Mouse (Mus musculus) lung, embryonic 14.5 days (tissue): Measurements from ENCODE around the gene Minos1. TPM values are rescaled to one million over a fixed set of nuclear protein-coding genes. Genes with fewer than 3 reads are reported as not detected.

ENCODE experiments used
- ATAC-seq: fragments of 200-750 bp; cut with Nextera tagmentation; 2 replicates; pipeline ENCODE4 v1.8.0; 2017; ENCODE audit warnings: mild to moderate bottlenecking, moderate TSS enrichment, moderate library complexity; ENCODE audit not compliant: insufficient read depth
- DNase-seq: peaks from one replicate; pipeline ENCODE4 v3.0.0-alpha.2; 2015
- H3K27ac ChIP-seq: fragments of 300-500 bp; sonication (generic); 2 replicates; pipeline ENCODE4 v1.5.1; 2014; ENCODE audit warnings: low read depth, mild to moderate bottlenecking, moderate library complexity
- H3K27me3 ChIP-seq: fragments of 300-500 bp; sonication (generic); 2 replicates; pipeline ENCODE4 v1.6.1; 2014; ENCODE audit warnings: low read length, control low read depth; ENCODE audit not compliant: insufficient read depth
- H3K36me3 ChIP-seq: fragments of 300-500 bp; sonication (generic); 2 replicates; pipeline ENCODE4 v1.6.1; 2014; ENCODE audit warnings: control low read depth; ENCODE audit not compliant: insufficient read depth
- H3K4me1 ChIP-seq: fragments of 300-500 bp; sonication (generic); 2 replicates; pipeline ENCODE4 v1.6.1; 2014; ENCODE audit warnings: antibody characterized with exemption, control low read depth; ENCODE audit not compliant: insufficient read depth
- H3K4me2 ChIP-seq: fragments of 300-500 bp; sonication (generic); 2 replicates; pipeline ENCODE4 v1.6.1; 2014; ENCODE audit warnings: mild to moderate bottlenecking
- H3K4me3 ChIP-seq: fragments of 300-500 bp; sonication (generic); 2 replicates; pipeline ENCODE4 v1.5.1; 2014; ENCODE audit warnings: low read depth, low read length
- H3K9ac ChIP-seq: fragments of 300-500 bp; sonication (generic); 2 replicates; pipeline ENCODE4 v1.6.1; 2014
- H3K9me3 ChIP-seq: fragments of 300-500 bp; sonication (generic); 2 replicates; pipeline ENCODE4 v1.6.1; 2016; ENCODE audit warnings: low read depth, low read length, control low read depth
- CTCF ChIP-seq: IDR thresholded peaks from 2 replicates; pipeline ENCODE4 v1.5.1; 2016; ENCODE audit warnings: antibody characterized with exemption, low read depth
- WGBS: fragments of 180-500 bp; shearing (Covaris S2); extraction: QIAGEN DNeasy Blood & Tissue Kit; methylation state at CpG from one replicate; pipeline ENCODE4 v1.1.7; 2014; 5-methylcytosine and 5-hydroxymethylcytosine counted together
- polyA plus RNA-seq: library from polyadenylated mRNA; unstranded; fragments of >200 nt; fragmentation: Nextera tagmentation; extraction: Ambion mirVana; gene quantifications from 2 replicates; pipeline ENCODE4 v1.2.1, GENCODE M21; 2014

The Minos1 gene
- polyA plus RNA-seq, 1 experiment from 2014 or later, result 501 TPM

DNA sequence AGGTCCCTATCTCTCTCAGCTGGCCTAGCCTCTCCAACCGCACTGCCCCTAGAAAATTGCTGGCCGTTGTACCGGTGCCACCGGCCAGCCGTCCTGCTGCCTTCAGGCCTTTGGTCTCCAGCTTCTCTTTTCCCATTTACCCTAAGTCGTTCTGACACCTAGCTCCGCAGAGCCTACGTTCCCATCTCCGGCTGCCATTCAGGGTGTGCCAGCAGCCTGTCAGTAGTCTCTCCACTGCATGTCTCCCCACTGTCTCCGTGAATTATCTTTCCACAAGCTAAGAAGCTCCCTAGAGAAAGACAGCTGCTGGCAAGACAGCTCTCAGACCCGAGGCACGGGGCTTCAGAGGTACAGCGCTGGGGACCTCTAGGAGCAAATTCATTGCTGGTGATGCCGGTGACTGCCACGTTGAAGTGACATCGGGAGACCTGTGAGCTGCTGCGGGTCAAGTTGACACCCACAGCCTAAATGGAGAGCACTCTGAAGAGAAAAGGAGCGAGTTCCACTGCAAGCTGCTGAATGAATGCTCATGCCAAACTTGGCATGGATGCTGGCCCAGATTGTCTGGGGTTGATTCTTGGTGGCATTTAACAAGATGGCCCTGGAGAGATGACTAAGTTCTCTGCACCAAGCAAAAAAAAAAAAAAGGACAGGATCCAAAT is 49.5 kb downstream of the Minos1 start:
- Histone ChIP-seq H3K4me2 (no peak overlapping the region), H3K36me3 (peaks cover 9% of the 10 kb centered on the region; the same call in 1 of the 2 replicates), H3K27ac (no peak overlapping the region), H3K27me3 (peaks cover 5% of the 10 kb centered on the region), H3K9ac (no peak overlapping the region), H3K9me3 (no peaks in the 10 kb centered on the region), H3K4me3 (no peak overlapping the region), H3K4me1 (peaks cover 11% of the 10 kb centered on the region)
- DNase-seq, result no peak
- TF ChIP-seq CTCF, result no peak
- ATAC-seq, result no peak
- 67% methylated on average over 18 of the region's 18 CpGs for WGBS

- no peak for TF ChIP-seq CTCF
- Histone ChIP-seq H3K9ac (no peak overlapping the region), H3K9me3 (no peaks in the 10 kb centered on the region), H3K4me1 (peaks cover 11% of the 10 kb centered on the region), H3K27me3 (peaks cover 16% of the 10 kb centered on the region), H3K4me2 (no peak overlapping the region), H3K36me3 (peaks cover 9% of the 10 kb centered on the region; the same call in 1 of the 2 replicates), H3K4me3 (no peak overlapping the region), H3K27ac (no peak overlapping the region)
- ATAC-seq (no peak), DNase-seq (no peak)
- WGBS, result 90% methylated on average over 7 of the region's 7 CpGs
Observed at GRCm38 (mm10) chr4:139080259-139080658, 50.7 kb downstream of the Minos1 start.

- H3K9ac ChIP-seq, result no peak overlapping the region
- H3K4me2 ChIP-seq, result no peak overlapping the region
- WGBS, result 79% methylated on average over 11 of the region's 11 CpGs
- H3K36me3 ChIP-seq, result 0 out of 2 replicates have a peak, but pooled peaks cover 2% of the 10 kb centered on the region
- peaks cover 11% of the 10 kb centered on the region for H3K4me1 ChIP-seq
- H3K4me3 ChIP-seq, result no peak overlapping the region
- H3K27ac ChIP-seq, result no peak overlapping the region
- DNase-seq, result no peak
- no peak for ATAC-seq
- H3K27me3 ChIP-seq, result peaks cover 25% of the 10 kb centered on the region
- no peak for TF ChIP-seq CTCF
- no peaks in the 10 kb centered on the region for H3K9me3 ChIP-seq
Observed at GRCm38 (mm10) chr4:139079439-139079838, 51.5 kb downstream of the Minos1 start.

DNA sequence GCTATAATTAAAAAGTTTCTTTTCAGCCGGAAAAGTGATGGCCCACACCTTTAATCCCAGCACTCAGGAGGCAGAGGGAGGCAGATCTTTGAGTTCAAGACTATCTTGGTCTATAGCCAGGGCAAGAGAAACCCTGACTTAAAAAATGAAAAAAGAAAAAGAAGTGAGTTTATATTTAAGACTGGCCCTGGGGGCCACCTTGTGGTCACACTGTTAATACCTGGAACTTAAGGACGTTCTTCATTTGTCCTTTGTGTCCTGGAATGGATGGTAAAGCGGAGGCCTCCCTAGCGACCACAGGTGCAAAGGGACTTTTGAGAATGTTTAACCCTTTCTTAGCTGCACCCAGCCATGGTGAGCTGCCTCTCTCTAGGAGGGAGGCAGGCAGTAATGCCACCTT is 52.2 kb downstream of the Minos1 start:
- Histone ChIP-seq H3K9ac (no peak overlapping the region), H3K36me3 (no peaks in the 10 kb centered on the region), H3K4me3 (no peak overlapping the region), H3K4me1 (peaks cover 11% of the 10 kb centered on the region), H3K4me2 (no peak overlapping the region), H3K27ac (no peak overlapping the region), H3K27me3 (peaks cover 32% of the 10 kb centered on the region), H3K9me3 (no peaks in the 10 kb centered on the region)
- no peak for ATAC-seq
- TF ChIP-seq CTCF, result peak; percentile 53
- DNase-seq, result peak; percentile 68
- 18% methylated on average over 4 of the region's 4 CpGs for WGBS

- H3K27me3 ChIP-seq, result peaks cover 36% of the 10 kb centered on the region
- no peak overlapping the region for H3K4me3 ChIP-seq
- no peaks in the 10 kb centered on the region for H3K9me3 ChIP-seq
- no peak overlapping the region for H3K27ac ChIP-seq
- DNase-seq (peak; percentile 70), ATAC-seq (no peak)
- H3K4me2 ChIP-seq, result no peak overlapping the region
- TF ChIP-seq CTCF, result peak; percentile 70
- H3K4me1 ChIP-seq, result peaks cover 9% of the 10 kb centered on the region
- H3K9ac ChIP-seq, result no peak overlapping the region
- no peaks in the 10 kb centered on the region for H3K36me3 ChIP-seq
- 40% methylated on average over 2 of the region's 2 CpGs for WGBS
Observed at GRCm38 (mm10) chr4:139078313-139078712, 52.6 kb downstream of the Minos1 start.

- Histone ChIP-seq H3K36me3 (no peaks in the 10 kb centered on the region), H3K27ac (no peak overlapping the region), H3K4me2 (peak overlapping the region; percentile 94), H3K9me3 (no peaks in the 10 kb centered on the region), H3K4me1 (no peaks in the 10 kb centered on the region), H3K9ac (no peak overlapping the region), H3K4me3 (peak overlapping the region; percentile 51), H3K27me3 (peaks cover 44% of the 10 kb centered on the region)
- peak; percentile 52 for TF ChIP-seq CTCF
- no peak for ATAC-seq
- DNase-seq, result no peak
- 10% methylated on average over 5 of the region's 5 CpGs for WGBS
Observed at GRCm38 (mm10) chr4:139075915-139076314, 55.0 kb downstream of the Minos1 start.

- Histone ChIP-seq H3K9ac (peak within 1 kb of the TSS; percentile 48), H3K4me2 (peak within 1 kb of the TSS; percentile 94), H3K4me3 (peak within 1 kb of the TSS; percentile 51), H3K4me1 (no peaks in the 10 kb centered on the region), H3K27ac (no peak within 1 kb of the TSS), H3K9me3 (no peaks in the 10 kb centered on the region), H3K36me3 (no peaks in the 10 kb centered on the region), H3K27me3 (peaks cover 44% of the 10 kb centered on the region)
- peak; percentile 35; the same call in 1 of the 2 replicates for ATAC-seq
- TF ChIP-seq CTCF, result no peak
- under 1% methylated on average over 61 of the region's 77 CpGs for WGBS
- no peak for DNase-seq
Observed at GRCm38 (mm10) chr4:139075041-139075711, 55.7 kb downstream of the Minos1 start, which contains the start of gene Htr6. TSS of gene Htr6 (minus strand) at chr4:139075570.
